Mouse (Mus musculus) cortical plate, adult 2 months (tissue): Measurements from ENCODE around the gene Magi1.

Source experiments
- CTCF ChIP-seq: fragments of 200-500 bp; IDR thresholded peaks from 2 replicates; pipeline ENCODE4 v1.5.1; 2011; ENCODE audit warnings: mild to moderate bottlenecking, control low read depth, low read length; ENCODE audit not compliant: insufficient read depth; ENCODE audit errors: extremely low read depth
- POLR2A ChIP-seq: fragments of 200-500 bp; IDR thresholded peaks from 2 replicates; pipeline ENCODE4 v1.6.1; 2011; ENCODE audit warnings: mild to moderate bottlenecking, low read length, control low read depth; ENCODE audit not compliant: insufficient read depth; ENCODE audit errors: extremely low read depth

DNA sequence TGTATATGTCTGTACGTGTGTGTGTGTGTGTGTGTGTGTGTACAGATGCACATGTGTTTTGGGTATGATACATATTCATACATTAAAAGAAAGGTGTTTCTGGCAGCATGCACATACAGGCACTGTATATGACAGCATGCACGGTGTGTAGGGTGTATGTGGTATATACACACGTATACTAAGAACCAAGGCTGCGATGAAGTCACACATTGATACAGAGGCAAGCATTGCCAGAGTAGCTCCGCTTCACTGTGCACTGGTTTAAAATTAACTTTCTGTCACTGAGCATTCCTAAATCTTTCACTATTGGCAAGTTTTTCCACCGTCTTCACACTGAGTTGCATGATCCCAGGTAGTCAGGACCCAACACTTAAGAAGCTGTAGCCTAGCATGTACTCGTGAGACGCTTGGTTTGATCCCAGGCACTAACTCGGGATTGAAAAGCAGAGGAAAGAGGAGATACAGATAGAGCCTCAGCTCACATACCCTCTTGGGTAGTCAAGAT is 34.4 kb downstream of the Magi1 start:
- TF ChIP-seq CTCF (no peak), POLR2A (no peak)
